Mouse (Mus musculus) embryonic facial prominence, embryonic 11.5 days (tissue): ENCODE results near the gene Vmn1r4. TPM values are rescaled to one million over a fixed set of nuclear protein-coding genes. Genes with fewer than 3 reads are reported as not detected.

Experiments
- ATAC-seq: fragments of 200-750 bp; cut with Nextera tagmentation; replicated peaks from 2 replicates; pipeline ENCODE4 v1.8.0; 2017; ENCODE audit warnings: low read depth; ENCODE audit not compliant: insufficient number of reproducible peaks, low FRiP score, low TSS enrichment
- DNase-seq: peaks from one replicate; pipeline ENCODE4 v3.0.0-alpha.2; 2015; ENCODE audit warnings: low spot score
- H3K27ac ChIP-seq: fragments of 300-500 bp; sonication (generic); replicated peaks from 2 replicates; pipeline ENCODE4 v1.5.1; 2014; ENCODE audit warnings: mild to moderate bottlenecking, low read depth, low read length, control low read depth
- H3K27me3 ChIP-seq: fragments of 300-500 bp; sonication (generic); 2 replicates; pipeline ENCODE4 v1.6.1; 2014; ENCODE audit warnings: mild to moderate bottlenecking, low read length, moderate library complexity, mixed read lengths; ENCODE audit not compliant: control insufficient read depth, insufficient read depth
- H3K36me3 ChIP-seq: fragments of 300-500 bp; sonication (generic); replicated peaks from 2 replicates; pipeline ENCODE4 v1.6.1; 2014; ENCODE audit warnings: low read depth, mild to moderate bottlenecking, low read length, moderate library complexity, mixed read lengths; ENCODE audit not compliant: control insufficient read depth, insufficient read depth
- H3K4me1 ChIP-seq: fragments of 300-500 bp; sonication (generic); 2 replicates; pipeline ENCODE4 v1.6.1; 2014; ENCODE audit warnings: low read length, mixed read lengths; ENCODE audit not compliant: control insufficient read depth, insufficient read depth
- H3K4me2 ChIP-seq: fragments of 300-500 bp; sonication (generic); 2 replicates; pipeline ENCODE4 v1.6.1; 2014; ENCODE audit warnings: low read depth, mild to moderate bottlenecking, control low read depth, low read length, moderate library complexity
- H3K4me3 ChIP-seq: fragments of 300-500 bp; sonication (generic); 2 replicates; pipeline ENCODE4 v1.5.1; 2014; ENCODE audit warnings: low read depth, low read length, control low read depth
- H3K9ac ChIP-seq: fragments of 300-500 bp; sonication (generic); replicated peaks from 2 replicates; pipeline ENCODE4 v1.6.1; 2014; ENCODE audit warnings: mild to moderate bottlenecking, control low read depth, low read length
- H3K9me3 ChIP-seq: fragments of 300-500 bp; sonication (generic); replicated peaks from 2 replicates; pipeline ENCODE4 v1.6.1; 2016; ENCODE audit warnings: mild to moderate bottlenecking, low read length, inconsistent platforms, mixed read lengths; ENCODE audit not compliant: control insufficient read depth
- WGBS: fragments of 180-500 bp; shearing (Covaris S2); extraction: QIAGEN DNeasy Blood & Tissue Kit; methylation state at CpG from one replicate; pipeline ENCODE4 v1.1.7; 2014; 5-methylcytosine and 5-hydroxymethylcytosine counted together
- polyA plus RNA-seq: library from polyadenylated mRNA; unstranded; fragments of >200 nt; fragmentation: Nextera tagmentation; extraction: Ambion mirVana; gene quantifications from 2 replicates; pipeline ENCODE4 v1.2.1, GENCODE M21; 2014

The Vmn1r4 gene
- polyA plus RNA-seq, 1 experiment from 2014 or later = 0.49 TPM

GRCm38 (mm10) chr6:56901824-56902386, 21.9 kb upstream of the Vmn1r4 start:
- Histone ChIP-seq H3K27ac (no peak overlapping the region), H3K9ac (no peak overlapping the region), H3K9me3 (no peaks in the 10 kb centered on the region), H3K4me2 (no peak overlapping the region), H3K27me3 (no peaks in the 10 kb centered on the region), H3K4me1 (no peaks in the 10 kb centered on the region), H3K36me3 (no peaks in the 10 kb centered on the region), H3K4me3 (no peak overlapping the region)
- no peak for ATAC-seq
- 35% methylated on average over 12 of the region's 12 CpGs for WGBS
- DNase-seq = peak; percentile 19

- no peak for ATAC-seq
- 81% methylated on average over 7 of the region's 7 CpGs for WGBS
Measured at GRCm38 (mm10) chr6:56902606-56903520, 21.0 kb upstream of the Vmn1r4 start.

DNA sequence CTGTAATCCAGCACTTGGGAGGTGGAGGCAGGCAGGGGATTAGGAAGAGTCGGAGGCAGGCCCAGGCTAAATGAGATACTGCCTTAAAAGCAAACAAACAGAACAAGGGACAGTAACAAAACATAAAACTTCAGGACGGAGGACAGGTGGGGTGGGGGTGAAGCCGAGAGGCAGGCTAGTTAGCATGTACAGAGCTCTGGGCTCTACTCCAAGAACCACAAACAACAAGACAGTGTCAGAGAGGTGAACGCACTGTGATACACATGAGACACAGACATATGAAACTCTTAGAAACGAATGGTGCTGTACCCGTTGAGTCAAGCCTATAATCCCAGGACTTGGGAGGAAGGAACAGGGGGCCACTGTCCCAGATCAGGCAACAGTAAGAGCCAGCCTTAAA, 20.0 kb upstream of the Vmn1r4 start:
- no peak overlapping the region for H3K27ac ChIP-seq
- no peaks in the 10 kb centered on the region for H3K9me3 ChIP-seq
- no peak for DNase-seq
- 47% methylated on average over 6 of the region's 6 CpGs for whole genome bisulfite sequencing
- no peak overlapping the region for H3K4me2 ChIP-seq
- no peaks in the 10 kb centered on the region for H3K4me1 ChIP-seq
- no peaks in the 10 kb centered on the region for H3K36me3 ChIP-seq
- H3K4me3 ChIP-seq = no peak overlapping the region
- ATAC-seq = no peak
- no peaks in the 10 kb centered on the region for H3K27me3 ChIP-seq
- no peak overlapping the region for H3K9ac ChIP-seq

More at GRCm38 (mm10) chr6:56902606-56903520, 21.0 kb upstream of the Vmn1r4 start:
- Histone ChIP-seq H3K4me1 (no peaks in the 10 kb centered on the region), H3K9me3 (no peaks in the 10 kb centered on the region), H3K9ac (no peak overlapping the region), H3K27ac (no peak overlapping the region), H3K4me2 (no peak overlapping the region), H3K27me3 (no peaks in the 10 kb centered on the region), H3K36me3 (no peaks in the 10 kb centered on the region), H3K4me3 (no peak overlapping the region)
- no peak for DNase-seq

GRCm38 (mm10) chr6:56904330-56904729, 19.5 kb upstream of the Vmn1r4 start:
- H3K9ac ChIP-seq = no peak overlapping the region
- ATAC-seq = no peak
- no peak overlapping the region for H3K4me2 ChIP-seq
- H3K4me3 ChIP-seq = no peak overlapping the region
- H3K27ac ChIP-seq = no peak overlapping the region
- no peaks in the 10 kb centered on the region for H3K36me3 ChIP-seq
- no peaks in the 10 kb centered on the region for H3K27me3 ChIP-seq
- 80% methylated on average over 1 of the region's 1 CpGs for WGBS
- no peak for DNase-seq
- H3K9me3 ChIP-seq = no peaks in the 10 kb centered on the region
- H3K4me1 ChIP-seq = no peaks in the 10 kb centered on the region

DNA sequence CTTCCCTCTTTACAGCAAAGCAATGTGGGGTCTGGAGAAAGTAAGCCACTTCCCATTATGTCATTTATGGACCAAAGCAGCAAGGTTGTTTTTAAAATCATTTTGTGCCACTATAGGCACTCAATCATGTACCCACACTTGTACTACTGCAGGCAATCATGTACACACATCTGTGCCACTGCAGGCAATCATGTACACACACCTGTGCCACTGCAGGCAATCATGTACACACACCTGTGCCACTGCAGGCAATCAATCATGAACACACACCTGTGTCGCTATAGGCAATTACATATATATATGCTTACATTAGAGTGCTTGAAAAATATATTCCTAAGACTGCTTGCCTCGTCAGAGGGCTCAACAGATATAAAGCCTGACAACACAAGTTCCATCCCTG, 18.8 kb upstream of the Vmn1r4 start:
- Histone ChIP-seq H3K27ac (no peak overlapping the region), H3K9me3 (no peaks in the 10 kb centered on the region), H3K4me1 (no peaks in the 10 kb centered on the region), H3K9ac (no peak overlapping the region), H3K27me3 (no peaks in the 10 kb centered on the region), H3K36me3 (no peaks in the 10 kb centered on the region), H3K4me2 (no peak overlapping the region), H3K4me3 (no peak overlapping the region)
- no peak for DNase-seq
- no peak for ATAC-seq
- 86% methylated on average over 2 of the region's 2 CpGs for WGBS

DNA sequence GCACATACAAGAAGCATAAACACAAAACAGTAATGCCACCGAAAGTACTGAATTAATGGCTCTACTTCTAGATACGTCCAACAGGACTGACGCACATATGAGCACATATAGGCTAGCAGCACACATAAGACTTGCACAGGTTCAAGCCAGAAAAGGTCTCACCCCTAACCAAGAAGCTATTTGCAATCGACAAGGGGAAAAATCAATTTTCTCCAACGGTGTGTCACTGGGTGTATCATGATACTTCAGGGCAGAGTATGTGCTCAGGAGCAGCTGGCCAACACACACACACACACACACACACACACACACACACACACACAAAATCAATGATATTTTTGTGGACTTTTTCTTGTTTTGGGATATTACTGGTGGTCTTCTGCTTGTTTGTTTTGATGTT, 18.3 kb upstream of the Vmn1r4 start:
- Histone ChIP-seq H3K4me2 (no peak overlapping the region), H3K36me3 (no peaks in the 10 kb centered on the region), H3K27me3 (no peaks in the 10 kb centered on the region), H3K4me1 (no peaks in the 10 kb centered on the region), H3K9ac (no peak overlapping the region), H3K27ac (no peak overlapping the region), H3K4me3 (no peak overlapping the region), H3K9me3 (no peaks in the 10 kb centered on the region)
- WGBS = 91% methylated on average over 5 of the region's 5 CpGs
- no peak for DNase-seq
- no peak for ATAC-seq

- no peaks in the 10 kb centered on the region for H3K27me3 ChIP-seq
- no peak overlapping the region for H3K4me3 ChIP-seq
- H3K9me3 ChIP-seq = no peaks in the 10 kb centered on the region
- no peak for DNase-seq
- ATAC-seq = no peak
- 82% methylated on average over 8 of the region's 8 CpGs for WGBS
- H3K4me2 ChIP-seq = no peak overlapping the region
- no peaks in the 10 kb centered on the region for H3K36me3 ChIP-seq
- no peak overlapping the region for H3K27ac ChIP-seq
- H3K9ac ChIP-seq = no peak overlapping the region
- H3K4me1 ChIP-seq = no peaks in the 10 kb centered on the region
Measured at GRCm38 (mm10) chr6:56906121-56906846, 17.5 kb upstream of the Vmn1r4 start.

GRCm38 (mm10) chr6:56907973-56908372, 15.8 kb upstream of the Vmn1r4 start:
- Histone ChIP-seq H3K4me2 (no peak overlapping the region), H3K27ac (no peak overlapping the region), H3K9me3 (no peaks in the 10 kb centered on the region), H3K9ac (no peak overlapping the region), H3K4me3 (no peak overlapping the region), H3K27me3 (no peaks in the 10 kb centered on the region), H3K4me1 (no peaks in the 10 kb centered on the region), H3K36me3 (no peaks in the 10 kb centered on the region)
- DNase-seq = no peak
- WGBS = 90% methylated on average over 3 of the region's 3 CpGs
- no peak for ATAC-seq
